Mouse (Mus musculus): ENCODE data around the gene Cfap126. TPM values are rescaled to one million over a fixed set of nuclear protein-coding genes. Genes with fewer than 3 reads are reported as not detected.

The Cfap126 gene
- polyA plus RNA-seq, 1 experiment from 2014 or later, result 5.6 TPM

DNA sequence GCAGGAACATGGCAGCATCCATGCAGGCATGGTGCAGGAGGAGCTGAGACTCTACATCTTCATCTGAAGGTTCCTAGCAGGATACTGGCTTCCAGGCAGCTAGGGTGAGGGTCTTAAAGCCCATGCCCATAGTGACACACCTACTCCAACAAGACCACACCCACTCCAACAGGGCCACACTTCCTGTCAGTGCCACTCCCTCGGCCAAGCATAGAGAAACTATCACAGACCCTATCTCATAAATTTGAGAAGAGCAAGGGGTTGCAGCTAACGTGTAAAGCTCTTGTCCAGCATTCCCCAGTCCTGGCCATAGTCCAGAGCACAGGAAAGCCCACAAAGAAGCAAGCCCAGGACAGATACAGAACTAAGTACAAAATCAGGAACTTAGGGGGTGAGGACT is 12.7 kb upstream of the Cfap126 start:
- Histone ChIP-seq H3K9ac (ENCODE audit: low read depth, low read length) (no peak overlapping the region), H3K27me3 (ENCODE audit: control insufficient read depth, insufficient read depth, low read length) (no peaks in the 10 kb centered on the region), H3K4me2 (no peak overlapping the region), H3K4me3 (ENCODE audit: low read depth, low read length) (peak overlapping the region; percentile 80; the same call in 1 of the 2 replicates), H3K27ac (ENCODE audit: low read depth, low read length) (no peak overlapping the region), H3K4me1 (ENCODE audit: control insufficient read depth, insufficient read depth, low read length) (peaks cover 11% of the 10 kb centered on the region; the same call in 1 of the 2 replicates), H3K36me3 (ENCODE audit: control insufficient read depth, insufficient read depth, low read length) (no peaks in the 10 kb centered on the region), H3K9me3 (replicated peaks; ENCODE audit: control insufficient read depth, low read length) (no peaks in the 10 kb centered on the region)
- WGBS (ENCODE audit: insufficient replicate concordance), result 39% methylated on average over 2 of the region's 2 CpGs
- ATAC-seq (replicated peaks; ENCODE audit: insufficient number of reproducible peaks, low FRiP score, low TSS enrichment), result no peak

DNA sequence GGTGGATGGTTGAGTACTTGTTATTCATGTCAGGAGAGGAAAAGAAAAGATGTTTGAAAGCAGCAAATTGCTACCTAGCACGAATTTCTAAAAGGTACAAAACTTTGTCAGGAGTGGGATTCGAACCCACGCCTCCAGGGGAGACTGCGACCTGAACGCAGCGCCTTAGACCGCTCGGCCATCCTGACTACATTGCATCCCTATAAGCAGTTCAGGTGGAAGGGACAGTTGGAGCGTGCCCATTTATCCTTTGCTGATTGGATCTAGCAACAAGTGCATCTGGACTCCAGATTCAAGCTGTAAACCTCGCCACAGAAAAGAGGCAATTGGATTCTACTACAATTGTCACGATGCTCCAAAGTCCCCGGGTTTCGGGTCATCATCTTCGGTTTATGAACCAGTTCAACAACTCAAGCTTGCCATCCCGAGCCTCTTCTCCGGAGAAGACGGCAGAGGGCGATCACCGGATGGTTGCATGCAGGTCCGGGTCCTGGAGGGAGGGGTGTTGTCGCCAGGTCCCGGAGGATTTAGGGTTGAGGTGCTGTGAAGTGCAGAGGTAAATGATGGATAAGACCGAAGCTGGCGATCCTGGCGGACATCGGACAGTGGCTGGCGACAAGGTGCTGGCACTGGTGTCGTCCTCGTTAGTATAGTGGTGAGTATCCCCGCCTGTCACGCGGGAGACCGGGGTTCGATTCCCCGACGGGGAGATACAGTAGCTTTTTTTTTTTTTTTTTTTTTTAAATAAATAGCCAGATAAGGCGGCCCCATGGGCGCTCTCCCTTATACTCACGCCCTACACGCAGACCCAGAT is 11.8 kb upstream of the Cfap126 start:
- no peaks in the 10 kb centered on the region for H3K9me3 ChIP-seq (replicated peaks; ENCODE audit: control insufficient read depth, low read length)
- peaks cover 8% of the 10 kb centered on the region; the same call in 1 of the 2 replicates for H3K4me1 ChIP-seq (ENCODE audit: control insufficient read depth, insufficient read depth, low read length)
- H3K27ac ChIP-seq (ENCODE audit: low read depth, low read length), result peak overlapping the region; percentile 46; the same call in 1 of the 2 replicates
- H3K27me3 ChIP-seq (ENCODE audit: control insufficient read depth, insufficient read depth, low read length), result no peaks in the 10 kb centered on the region
- peak overlapping the region; percentile 80 for H3K4me3 ChIP-seq (ENCODE audit: low read depth, low read length)
- ATAC-seq (replicated peaks; ENCODE audit: insufficient number of reproducible peaks, low FRiP score, low TSS enrichment), result peak; percentile 77
- H3K36me3 ChIP-seq (ENCODE audit: control insufficient read depth, insufficient read depth, low read length), result no peaks in the 10 kb centered on the region
- WGBS (ENCODE audit: insufficient replicate concordance), result under 1% methylated on average over 40 of the region's 40 CpGs
- peak overlapping the region; percentile 75 for H3K4me2 ChIP-seq
- peak overlapping the region; percentile 78 for H3K9ac ChIP-seq (ENCODE audit: low read depth, low read length)

DNA sequence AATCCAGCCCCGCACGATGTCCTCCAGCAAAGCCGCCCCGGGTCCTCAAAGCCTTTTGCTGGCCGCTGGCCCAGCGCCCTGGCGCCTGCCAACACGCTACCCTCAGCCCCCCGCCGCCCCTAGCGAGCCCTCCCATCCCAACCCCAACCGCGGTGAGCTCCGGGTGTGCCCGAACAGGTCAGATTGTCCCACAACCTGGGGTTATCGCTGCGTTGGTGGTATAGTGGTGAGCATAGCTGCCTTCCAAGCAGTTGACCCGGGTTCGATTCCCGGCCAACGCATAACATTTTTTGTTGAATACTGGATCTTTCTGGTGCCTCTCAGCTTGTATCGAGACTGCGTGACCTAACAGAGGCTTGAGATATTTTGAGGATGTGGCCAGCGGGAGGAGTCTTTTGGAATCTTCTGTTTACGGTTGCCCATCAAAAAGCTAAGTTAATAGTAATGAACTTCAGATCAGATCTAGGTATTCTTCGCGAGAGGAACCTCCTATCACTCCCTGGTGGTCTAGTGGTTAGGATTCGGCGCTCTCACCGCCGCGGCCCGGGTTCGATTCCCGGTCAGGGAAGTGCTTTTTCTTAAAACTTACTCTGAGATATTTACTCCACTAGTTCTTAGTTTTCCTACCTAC is 11.1 kb upstream of the Cfap126 start:
- 0 out of 2 replicates have a peak, but pooled peaks cover under 1% of the 10 kb centered on the region for H3K4me1 ChIP-seq (ENCODE audit: control insufficient read depth, insufficient read depth, low read length)
- H3K27me3 ChIP-seq (ENCODE audit: control insufficient read depth, insufficient read depth, low read length), result no peaks in the 10 kb centered on the region
- under 1% methylated on average over 35 of the region's 35 CpGs for WGBS (ENCODE audit: insufficient replicate concordance)
- peak overlapping the region; percentile 78 for H3K9ac ChIP-seq (ENCODE audit: low read depth, low read length)
- no peaks in the 10 kb centered on the region for H3K36me3 ChIP-seq (ENCODE audit: control insufficient read depth, insufficient read depth, low read length)
- peak overlapping the region; percentile 75 for H3K4me2 ChIP-seq
- H3K9me3 ChIP-seq (replicated peaks; ENCODE audit: control insufficient read depth, low read length), result no peaks in the 10 kb centered on the region
- peak; percentile 88 for ATAC-seq (replicated peaks; ENCODE audit: insufficient number of reproducible peaks, low FRiP score, low TSS enrichment)
- H3K27ac ChIP-seq (ENCODE audit: low read depth, low read length), result peak overlapping the region; percentile 46; the same call in 1 of the 2 replicates
- H3K4me3 ChIP-seq (ENCODE audit: low read depth, low read length), result peak overlapping the region; percentile 80

DNA sequence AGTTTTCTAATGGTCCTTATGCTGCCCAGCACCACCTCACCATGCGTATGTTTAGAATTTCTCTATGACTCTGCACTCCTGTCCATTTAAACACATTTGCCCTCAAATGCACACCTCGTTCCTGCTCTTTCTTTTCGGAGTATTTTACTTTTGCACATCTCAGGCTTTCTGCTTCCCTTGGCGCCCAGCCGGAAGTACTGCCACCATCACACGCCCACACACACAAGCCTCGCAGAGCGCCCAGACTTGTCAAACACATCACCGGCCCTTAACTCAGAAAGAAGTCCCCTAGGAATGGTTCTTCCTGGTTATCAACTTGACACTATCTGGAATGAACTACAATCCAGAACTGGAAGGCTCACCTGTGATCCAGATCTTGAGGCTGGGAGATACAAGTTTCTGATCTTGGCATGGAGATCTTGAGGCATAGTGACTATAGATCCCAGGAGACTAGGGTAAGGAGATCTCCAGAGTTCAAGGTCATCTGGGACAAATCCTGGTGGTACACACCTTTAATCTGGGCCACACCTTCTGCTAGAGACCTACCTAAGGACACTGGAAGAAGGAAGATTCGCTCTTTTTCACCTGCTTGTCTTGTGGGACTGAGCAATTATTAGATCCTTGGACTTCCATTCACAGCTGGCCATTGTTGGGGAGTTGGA is 10.4 kb upstream of the Cfap126 start:
- Histone ChIP-seq H3K9ac (ENCODE audit: low read depth, low read length) (peak overlapping the region; percentile 56), H3K36me3 (ENCODE audit: control insufficient read depth, insufficient read depth, low read length) (no peaks in the 10 kb centered on the region), H3K9me3 (replicated peaks; ENCODE audit: control insufficient read depth, low read length) (no peaks in the 10 kb centered on the region), H3K27ac (ENCODE audit: low read depth, low read length) (no peak overlapping the region), H3K4me3 (ENCODE audit: low read depth, low read length) (peak overlapping the region; percentile 80), H3K4me1 (ENCODE audit: control insufficient read depth, insufficient read depth, low read length) (no peaks in the 10 kb centered on the region), H3K4me2 (peak overlapping the region; percentile 75), H3K27me3 (ENCODE audit: control insufficient read depth, insufficient read depth, low read length) (no peaks in the 10 kb centered on the region)
- peak; percentile 28; the same call in 1 of the 2 replicates for ATAC-seq (replicated peaks; ENCODE audit: insufficient number of reproducible peaks, low FRiP score, low TSS enrichment)
- WGBS (ENCODE audit: insufficient replicate concordance), result 8% methylated on average over 10 of the region's 10 CpGs

DNA sequence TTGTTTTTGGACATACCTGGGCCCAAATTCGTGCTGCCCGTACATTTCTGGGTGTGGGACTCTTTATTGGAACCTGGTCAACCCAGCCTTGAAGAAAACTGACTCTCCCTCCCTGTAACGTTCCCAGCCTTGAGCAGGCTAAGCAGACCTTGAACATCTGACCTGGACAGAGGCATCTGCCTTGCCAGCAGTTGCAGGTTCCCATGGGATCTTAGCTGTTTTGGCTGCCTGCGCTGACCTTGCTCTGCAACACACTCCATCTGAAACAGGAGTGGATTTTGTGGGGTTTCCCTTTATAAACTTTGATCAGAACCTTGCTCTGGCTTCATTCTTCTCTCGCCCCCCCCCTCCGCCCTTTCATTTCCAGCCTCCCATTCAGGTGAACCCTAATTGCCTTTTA is 8.5 kb upstream of the Cfap126 start:
- 56% methylated on average over 6 of the region's 6 CpGs for WGBS (ENCODE audit: insufficient replicate concordance)
- Histone ChIP-seq H3K4me2 (no peak overlapping the region), H3K27ac (ENCODE audit: low read depth, low read length) (no peak overlapping the region), H3K36me3 (ENCODE audit: control insufficient read depth, insufficient read depth, low read length) (no peaks in the 10 kb centered on the region), H3K4me3 (ENCODE audit: low read depth, low read length) (no peak overlapping the region), H3K4me1 (ENCODE audit: control insufficient read depth, insufficient read depth, low read length) (no peaks in the 10 kb centered on the region), H3K27me3 (ENCODE audit: control insufficient read depth, insufficient read depth, low read length) (no peaks in the 10 kb centered on the region), H3K9ac (ENCODE audit: low read depth, low read length) (0 out of 2 replicates have a peak overlapping the region, but pooled peaks have one; percentile 22), H3K9me3 (replicated peaks; ENCODE audit: control insufficient read depth, low read length) (no peaks in the 10 kb centered on the region)
- no peak for ATAC-seq (replicated peaks; ENCODE audit: insufficient number of reproducible peaks, low FRiP score, low TSS enrichment)

DNA sequence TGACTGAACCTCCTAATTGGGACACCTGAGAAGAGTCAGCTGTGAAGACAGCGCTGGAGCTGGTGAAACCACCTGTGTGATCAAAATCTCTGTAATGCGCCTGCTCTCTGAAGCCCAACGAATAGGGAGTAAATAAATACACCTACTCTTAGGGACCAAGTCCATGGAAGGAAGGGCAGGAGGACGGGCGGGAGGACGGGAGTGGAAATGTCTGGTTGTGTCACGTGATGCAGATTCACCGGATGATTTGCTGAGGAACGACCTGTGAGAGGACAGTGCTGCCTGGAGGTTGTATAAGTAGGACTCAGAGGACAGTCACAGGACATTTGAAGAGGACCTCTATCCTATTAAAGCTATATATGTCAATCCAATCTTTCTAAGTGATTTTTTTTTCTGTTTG is 4.1 kb upstream of the Cfap126 start:
- Histone ChIP-seq H3K9ac (ENCODE audit: low read depth, low read length) (no peak overlapping the region), H3K9me3 (replicated peaks; ENCODE audit: control insufficient read depth, low read length) (no peaks in the 10 kb centered on the region), H3K4me1 (ENCODE audit: control insufficient read depth, insufficient read depth, low read length) (peaks cover 5% of the 10 kb centered on the region; the same call in 1 of the 2 replicates), H3K27ac (ENCODE audit: low read depth, low read length) (no peak overlapping the region), H3K4me3 (ENCODE audit: low read depth, low read length) (no peak overlapping the region), H3K4me2 (0 out of 2 replicates have a peak overlapping the region, but pooled peaks have one; percentile 12), H3K27me3 (ENCODE audit: control insufficient read depth, insufficient read depth, low read length) (no peaks in the 10 kb centered on the region), H3K36me3 (ENCODE audit: control insufficient read depth, insufficient read depth, low read length) (no peaks in the 10 kb centered on the region)
- 28% methylated on average over 9 of the region's 9 CpGs for WGBS (ENCODE audit: insufficient replicate concordance)
- no peak for ATAC-seq (replicated peaks; ENCODE audit: insufficient number of reproducible peaks, low FRiP score, low TSS enrichment)

DNA sequence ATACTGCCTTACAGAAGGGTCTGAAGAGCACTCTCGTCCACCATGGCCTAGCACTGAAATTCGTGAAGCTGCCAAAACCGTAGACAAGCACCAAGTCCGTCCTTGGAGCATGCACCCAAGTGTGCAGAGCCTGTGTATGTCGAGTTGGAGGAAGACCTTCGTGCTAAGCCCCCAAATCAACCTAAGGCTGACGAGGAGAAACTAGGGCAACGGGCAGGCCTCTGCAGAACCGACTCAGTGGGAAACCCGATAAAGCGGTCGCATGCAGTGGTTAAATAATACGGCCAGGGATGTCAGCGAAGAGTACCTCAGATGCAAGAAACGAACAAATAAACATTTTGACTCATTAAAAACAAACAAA is 3.1 kb upstream of the Cfap126 start:
- no peaks in the 10 kb centered on the region for H3K9me3 ChIP-seq (replicated peaks; ENCODE audit: control insufficient read depth, low read length)
- H3K4me2 ChIP-seq, result peak overlapping the region; percentile 82
- 9% methylated on average over 15 of the region's 15 CpGs for WGBS (ENCODE audit: insufficient replicate concordance)
- 0 out of 2 replicates have a peak overlapping the region, but pooled peaks have one; percentile 57 for H3K27ac ChIP-seq (ENCODE audit: low read depth, low read length)
- H3K36me3 ChIP-seq (ENCODE audit: control insufficient read depth, insufficient read depth, low read length), result no peaks in the 10 kb centered on the region
- H3K27me3 ChIP-seq (ENCODE audit: control insufficient read depth, insufficient read depth, low read length), result no peaks in the 10 kb centered on the region
- peak overlapping the region; percentile 65 for H3K4me3 ChIP-seq (ENCODE audit: low read depth, low read length)
- H3K4me1 ChIP-seq (ENCODE audit: control insufficient read depth, insufficient read depth, low read length), result peaks cover 5% of the 10 kb centered on the region; the same call in 1 of the 2 replicates
- peak overlapping the region; percentile 72 for H3K9ac ChIP-seq (ENCODE audit: low read depth, low read length)
- ATAC-seq (replicated peaks; ENCODE audit: insufficient number of reproducible peaks, low FRiP score, low TSS enrichment), result no peak

DNA sequence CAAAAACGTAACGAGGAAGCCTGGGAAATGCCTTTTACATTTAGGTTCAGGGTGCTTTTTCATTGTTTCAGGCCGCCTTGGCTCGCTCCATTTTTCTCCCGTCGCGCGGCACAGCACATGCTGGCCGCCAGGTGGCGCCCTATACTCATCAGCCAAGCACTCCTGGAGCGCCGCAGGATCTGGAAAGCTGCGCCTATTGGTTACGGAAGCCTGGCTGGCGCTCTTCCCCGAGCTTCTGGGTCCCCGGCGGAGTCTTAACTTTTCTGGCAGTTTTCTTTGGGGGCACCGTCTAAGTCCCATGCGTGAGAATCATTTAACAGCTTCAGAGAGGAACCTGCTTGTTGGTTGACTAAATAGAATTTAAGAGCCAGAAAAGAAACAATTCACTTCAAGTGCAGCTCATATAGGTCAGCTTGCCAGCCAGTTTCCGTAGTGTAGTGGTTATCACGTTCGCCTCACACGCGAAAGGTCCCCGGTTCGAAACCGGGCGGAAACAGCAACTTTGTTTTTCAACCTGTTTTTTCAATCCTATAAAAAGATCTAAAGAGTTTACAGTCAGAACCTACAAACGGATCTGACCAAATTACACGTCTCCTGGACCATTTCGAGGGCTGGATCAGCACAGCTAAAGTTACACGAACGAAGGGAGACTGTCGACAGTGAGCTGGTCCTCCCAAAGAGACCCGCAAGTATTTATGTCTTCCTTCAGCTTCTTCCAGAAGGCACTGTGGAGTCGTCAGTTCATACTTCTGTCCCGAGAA is 2.5 kb upstream of the Cfap126 start:
- Histone ChIP-seq H3K27ac (ENCODE audit: low read depth, low read length) (peak overlapping the region; percentile 74), H3K4me2 (peak overlapping the region; percentile 82), H3K9me3 (replicated peaks; ENCODE audit: control insufficient read depth, low read length) (no peaks in the 10 kb centered on the region), H3K4me3 (ENCODE audit: low read depth, low read length) (peak overlapping the region; percentile 65), H3K27me3 (ENCODE audit: control insufficient read depth, insufficient read depth, low read length) (no peaks in the 10 kb centered on the region), H3K9ac (ENCODE audit: low read depth, low read length) (peak overlapping the region; percentile 72), H3K4me1 (ENCODE audit: control insufficient read depth, insufficient read depth, low read length) (peaks cover 5% of the 10 kb centered on the region; the same call in 1 of the 2 replicates), H3K36me3 (ENCODE audit: control insufficient read depth, insufficient read depth, low read length) (no peaks in the 10 kb centered on the region)
- WGBS (ENCODE audit: insufficient replicate concordance), result under 1% methylated on average over 38 of the region's 38 CpGs
- peak; percentile 83 for ATAC-seq (replicated peaks; ENCODE audit: insufficient number of reproducible peaks, low FRiP score, low TSS enrichment)

Data from heart, embryonic 11.5 days (tissue).